Mouse (Mus musculus): ENCODE data around the gene Ppef1.

DNA sequence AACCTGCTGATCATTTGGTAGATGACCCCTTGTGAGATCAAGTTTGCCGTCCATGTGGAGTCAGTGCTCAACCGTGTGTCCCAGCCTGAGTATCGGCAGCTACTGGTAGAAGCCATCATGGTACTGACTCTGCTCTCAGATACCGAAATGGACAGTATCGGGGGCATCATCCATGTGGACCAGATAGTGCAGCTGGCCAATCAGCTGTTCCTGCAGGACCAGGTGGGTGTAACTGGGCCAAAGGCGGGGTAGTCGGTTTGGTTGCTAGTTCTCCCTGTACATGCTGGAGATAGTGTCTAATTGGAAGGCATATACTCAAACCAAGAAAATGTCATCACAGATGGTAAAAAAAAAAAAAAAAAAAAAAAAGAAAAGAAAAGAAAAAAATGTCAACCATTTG, 145.4 kb downstream of the Ppef1 start:
- no peak for TF ChIP-seq CTCF (IDR thresholded peaks at IDR 0.05; ENCODE audit: control insufficient read depth, insufficient read depth, insufficient replicate concordance, low read depth, low read length)
- no peak for TF ChIP-seq POLR2A (IDR thresholded peaks at IDR 0.05; ENCODE audit: control insufficient read depth, low read depth, low read length)
